Mouse (Mus musculus): Measurements from ENCODE around the gene Srrm4.

DNA sequence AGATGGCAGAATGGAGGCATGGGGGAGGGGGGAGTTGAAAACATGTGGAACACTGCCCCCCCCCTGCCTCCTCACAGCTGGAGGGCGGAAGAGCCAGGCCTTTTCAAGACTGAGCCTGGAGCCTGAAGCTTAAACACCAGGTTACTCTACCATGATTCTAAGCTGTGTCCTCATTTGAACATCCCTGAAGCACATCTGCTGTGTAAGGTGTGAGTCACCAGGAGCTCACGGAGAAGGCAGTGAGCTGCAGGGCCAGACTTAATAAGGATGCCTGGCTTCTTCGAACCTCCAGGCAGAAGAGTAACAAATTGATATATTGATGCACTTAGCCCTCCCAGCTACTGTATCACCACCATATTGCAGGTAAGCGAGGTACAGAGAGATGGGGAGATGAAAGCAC is 79.5 kb downstream of the Srrm4 start:
- TF ChIP-seq USF1 (IDR thresholded peaks at IDR 0.05; ENCODE audit: low read depth, low read length) (no peak), MYB (IDR thresholded peaks at IDR 0.05; ENCODE audit: low read depth, low read length) (no peak), CTCF (IDR thresholded peaks at IDR 0.05 in 2 of 3, conservative IDR thresholded peaks at IDR 0.05 in 1 of 3; ENCODE audit: control insufficient read depth in 1 of 3, insufficient read depth in 1 of 3, low read depth in 2 of 3, low read length in 3 of 3, poor library complexity in 1 of 3, severe bottlenecking in 1 of 3) (no peak), ZMIZ1 (IDR thresholded peaks at IDR 0.05; ENCODE audit: low read depth, low read length) (no peak), POLR2AphosphoS2 (IDR thresholded peaks at IDR 0.05; ENCODE audit: low read length) (no peak), ZNF384 (IDR thresholded peaks at IDR 0.05; ENCODE audit: low read depth, low read length) (no peak), HCFC1 (IDR thresholded peaks at IDR 0.05; ENCODE audit: low read depth, low read length) (no peak), CHD2 (IDR thresholded peaks at IDR 0.05; ENCODE audit: low read length) (no peak), USF2 (IDR thresholded peaks at IDR 0.05; ENCODE audit: borderline replicate concordance in 1 of 2, insufficient read depth in 1 of 2, low read depth in 1 of 2, low read length in 2 of 2) (no peak)

All from MEL (cell line).